Mouse (Mus musculus): ENCODE measurements around the gene Cars2.

DNA sequence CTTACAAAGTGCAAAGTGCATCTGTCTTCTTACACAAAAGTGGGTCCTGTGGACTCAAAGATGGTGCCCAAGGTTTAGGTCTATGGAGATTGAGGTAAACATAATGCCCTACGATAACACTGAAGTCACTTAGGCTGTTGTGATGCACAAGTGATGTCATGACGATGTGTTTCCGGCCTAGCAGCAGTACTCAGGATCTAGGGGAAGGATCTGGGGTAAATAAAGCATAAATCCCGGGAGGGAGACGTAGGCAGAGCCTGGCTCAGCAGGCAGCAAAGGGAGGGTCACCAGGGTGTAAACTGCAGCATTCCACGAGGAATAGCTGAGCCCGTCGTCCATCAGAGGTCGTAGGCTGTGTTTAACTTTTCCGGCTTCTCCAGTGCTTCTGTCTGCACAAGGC, 41.7 kb downstream of the Cars2 start:
- TF ChIP-seq POLR2A (IDR thresholded peaks at IDR 0.05; ENCODE audit: control insufficient read depth in 1 of 2, insufficient read depth in 1 of 2, low read depth in 1 of 2, low read length in 2 of 2, poor library complexity in 1 of 2), result no peak
- no peak for TF ChIP-seq USF2 (IDR thresholded peaks at IDR 0.05; ENCODE audit: borderline replicate concordance in 1 of 2, insufficient read depth in 1 of 2, low read depth in 1 of 2, low read length in 2 of 2)
- no peak for TF ChIP-seq CTCF (IDR thresholded peaks at IDR 0.05 in 2 of 3, conservative IDR thresholded peaks at IDR 0.05 in 1 of 3; ENCODE audit: control insufficient read depth in 1 of 3, insufficient read depth in 1 of 3, low read depth in 2 of 3, low read length in 3 of 3, poor library complexity in 1 of 3, severe bottlenecking in 1 of 3)
- no peak for TF ChIP-seq TAL1 (IDR thresholded peaks at IDR 0.05; ENCODE audit: low read length)

Data from MEL (cell line).